Mouse (Mus musculus): Measurements from ENCODE around the gene Gdpd4. TPM values are rescaled to one million over a fixed set of nuclear protein-coding genes. Genes with fewer than 3 reads are reported as not detected.

The Gdpd4 gene
- total RNA-seq, 4 experiments from 2014 or later = not detected

DNA sequence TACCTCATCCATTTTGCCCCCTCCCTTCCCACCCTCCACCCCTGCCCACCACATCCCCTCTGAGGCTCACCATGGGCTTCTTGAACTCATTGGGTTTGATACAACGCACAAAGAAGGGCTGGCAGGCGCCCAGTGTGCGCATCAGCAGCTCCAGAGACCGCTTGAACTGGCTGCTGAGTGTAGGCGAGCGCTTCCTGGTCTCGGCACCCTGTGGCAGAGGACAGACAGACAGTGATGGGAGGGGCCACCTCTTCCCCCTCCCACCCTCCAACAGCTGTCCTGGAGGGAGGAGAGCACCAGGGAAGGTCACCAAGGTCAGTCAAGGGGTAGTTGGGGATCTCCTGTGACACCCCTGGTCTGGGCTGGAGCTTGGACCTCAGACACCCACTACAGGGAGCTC, 165.6 kb downstream of the Gdpd4 start:
- no peak for DNase-seq

- DNase-seq = no peak
Observed at GRCm38 (mm10) chr7:98086346-98086745, 166.6 kb downstream of the Gdpd4 start.

GRCm38 (mm10) chr7:98095852-98096251, 176.1 kb downstream of the Gdpd4 start:
- no peak for DNase-seq

- DNase-seq = no peak
Observed at GRCm38 (mm10) chr7:98097557-98097956, 177.8 kb downstream of the Gdpd4 start.

Other genes starting within 250 kb of the Gdpd4 start
- 10 to 100 TPM; 54.5 to 66.7 (median 63.1) TPM for gene Clns1a, start 223.3 kb upstream of the Gdpd4 start, total RNA-seq (2022)
- 1 to 10 TPM; 1.8 to 6.1 (median 3.3) TPM for gene Aqp11, start 181.7 kb upstream of the Gdpd4 start, total RNA-seq (2022)
- gene Pak1, start 131.4 kb upstream of the Gdpd4 start, total RNA-seq (2022) = 10 to 100 TPM; 15.8 to 35.1 (median 27.8) TPM
- gene Myo7a, start 199.6 kb downstream of the Gdpd4 start, total RNA-seq (2022) = 100 to 1,000 TPM; 160 to 412 (median 278) TPM
- gene Omp, start 225.5 kb downstream of the Gdpd4 start, total RNA-seq (2022) = 1 to 10 TPM in 2 of 4 experiments, under 1 TPM in 2; 0.40 to 1.4 (median 0.94) TPM

Data from adrenal gland, adult 8-10 months (tissue).